Comparison of ENCODE assay signal across 35 mouse cellular contexts in the genomic region with DNA sequence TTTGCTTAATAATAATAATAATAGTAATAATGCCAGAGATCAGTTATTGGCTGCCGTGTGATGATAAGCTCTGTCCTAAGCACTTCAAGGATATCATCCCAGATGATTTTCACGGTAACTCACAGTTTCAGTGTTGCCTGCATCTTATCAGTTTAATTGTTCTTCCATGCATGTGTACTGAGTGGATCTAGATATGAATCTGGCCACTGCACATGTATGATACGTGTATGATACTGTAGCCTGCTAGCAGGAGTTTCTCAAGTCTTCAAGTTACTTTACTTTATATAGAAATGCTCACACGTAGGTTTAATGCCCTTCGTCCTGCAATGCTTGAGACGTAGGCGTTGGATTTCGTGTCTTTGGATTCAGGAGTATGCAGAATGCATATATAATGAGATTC.
"Had no signal": no experiment of that assay in that cellular context is flagged by ENCODE, and none has a peak within 500 bp of the region (broad histone marks: within the 10 kb centered on the region; RNA-seq: fewer than 3 reads in every experiment).

No protein-coding gene starts in this region.

- ATAC-seq: hindbrain, embryonic 16.5 days; hindbrain, postnatal 0 days; inflammation-experienced regulatory T-cells, adult 6 months; intestine, embryonic 15.5 days; intestine, embryonic 16.5 days; intestine, postnatal 0 days had no signal

- H3K36me3 ChIP-seq: heart, embryonic 15.5 days; hindbrain, embryonic 12.5 days; hindbrain, embryonic 13.5 days; hindbrain, embryonic 15.5 days; intestine, embryonic 15.5 days had no signal

- H3K4me2 ChIP-seq: heart, embryonic 11.5 days; heart, embryonic 12.5 days; heart, embryonic 13.5 days; heart, embryonic 15.5 days; hindbrain, embryonic 12.5 days; hindbrain, embryonic 13.5 days; hindbrain, embryonic 14.5 days; hindbrain, embryonic 15.5 days; intestine, embryonic 15.5 days; kidney, embryonic 15.5 days had no signal

- H3K4me3 ChIP-seq: heart, embryonic 10.5 days; heart, embryonic 12.5 days; heart, embryonic 13.5 days; heart, embryonic 15.5 days; hindbrain, embryonic 10.5 days; hindbrain, embryonic 12.5 days; hindbrain, embryonic 13.5 days; hindbrain, embryonic 15.5 days; intestine, embryonic 15.5 days; kidney, embryonic 15.5 days had no signal

- H3K27ac ChIP-seq: heart, embryonic 10.5 days; heart, embryonic 13.5 days; heart, embryonic 15.5 days; hindbrain, embryonic 10.5 days; hindbrain, embryonic 12.5 days; hindbrain, embryonic 13.5 days; hindbrain, embryonic 14.5 days; hindbrain, embryonic 15.5 days; hindbrain, postnatal 0 days; intestine, embryonic 15.5 days; kidney, embryonic 15.5 days; kidney, postnatal 0 days; layer of hippocampus, adult 2 months had no signal

- H3K27me3 ChIP-seq: heart, embryonic 12.5 days; heart, embryonic 13.5 days; heart, embryonic 15.5 days; hindbrain, embryonic 12.5 days; hindbrain, embryonic 13.5 days; hindbrain, embryonic 15.5 days; intestine, embryonic 15.5 days; kidney, embryonic 15.5 days had no signal

- DNase-seq: heart, postnatal 10 days; heart, postnatal 14 days; heart, postnatal 36 days; heart, postnatal 4 days; kidney, adult 11 months; kidney, adult 18-20 months; kidney, adult 2 months; kidney, adult 8-10 months; kidney, adult 9 months; kidney, postnatal 10 days; kidney, postnatal 14 days; kidney, postnatal 25 days; kidney, postnatal 36 days; kidney, postnatal 4 days; layer of hippocampus, adult 9-11 months; layer of hippocampus, postnatal 36 days had no signal

- H3K9ac ChIP-seq: heart, embryonic 12.5 days; heart, embryonic 13.5 days; heart, embryonic 15.5 days; hindbrain, embryonic 12.5 days; hindbrain, embryonic 13.5 days; hindbrain, embryonic 14.5 days; hindbrain, embryonic 15.5 days; intestine, embryonic 15.5 days; kidney, embryonic 15.5 days had no signal

- H3K9me3 ChIP-seq: heart, embryonic 10.5 days; heart, embryonic 12.5 days; heart, embryonic 13.5 days; heart, embryonic 15.5 days; hindbrain, embryonic 10.5 days; hindbrain, embryonic 12.5 days; hindbrain, embryonic 13.5 days; hindbrain, embryonic 15.5 days; intestine, embryonic 15.5 days; kidney, embryonic 15.5 days had no signal
